Mouse (Mus musculus) embryonic fibroblast, embryonic 13.5 days (primary cell): ENCODE measurements at regions not wholly inside any gene's neighbourhood (a gene's known extent, or its start where the extent isn't known, plus 50 kb on each side); places are given as distances from the start of the nearest gene placed in this dataset.
"Not testable (repeated sequence)": the region's sequence is repeated elsewhere in the genome, so short reads cannot be mapped to it uniquely, and the experiment has no call there.

Experiments
- H3K27ac ChIP-seq: 2 replicates; pipeline ENCODE4 v1.5.1; 2012; ENCODE audit warnings: low read length, control low read depth, inconsistent platforms; ENCODE audit not compliant: insufficient read depth
- H3K4me1 ChIP-seq: 2 replicates; pipeline ENCODE4 v1.6.1; 2011; ENCODE audit warnings: low read length; ENCODE audit not compliant: control insufficient read depth, insufficient read depth
- H3K4me3 ChIP-seq: 2 replicates; pipeline ENCODE4 v1.5.1; 2011; ENCODE audit warnings: mild to moderate bottlenecking, control low read depth, low read length; ENCODE audit not compliant: insufficient read depth
- CTCF ChIP-seq: IDR thresholded peaks from 2 replicates; pipeline ENCODE4 v1.5.1; 2011; ENCODE audit warnings: mild to moderate bottlenecking, control low read depth, low read length, moderate library complexity, borderline replicate concordance; ENCODE audit not compliant: insufficient read depth
- POLR2A ChIP-seq: IDR thresholded peaks from 2 replicates; pipeline ENCODE4 v1.6.1; 2011; ENCODE audit warnings: low read depth, mild to moderate bottlenecking, control low read depth, low read length, moderate library complexity

DNA sequence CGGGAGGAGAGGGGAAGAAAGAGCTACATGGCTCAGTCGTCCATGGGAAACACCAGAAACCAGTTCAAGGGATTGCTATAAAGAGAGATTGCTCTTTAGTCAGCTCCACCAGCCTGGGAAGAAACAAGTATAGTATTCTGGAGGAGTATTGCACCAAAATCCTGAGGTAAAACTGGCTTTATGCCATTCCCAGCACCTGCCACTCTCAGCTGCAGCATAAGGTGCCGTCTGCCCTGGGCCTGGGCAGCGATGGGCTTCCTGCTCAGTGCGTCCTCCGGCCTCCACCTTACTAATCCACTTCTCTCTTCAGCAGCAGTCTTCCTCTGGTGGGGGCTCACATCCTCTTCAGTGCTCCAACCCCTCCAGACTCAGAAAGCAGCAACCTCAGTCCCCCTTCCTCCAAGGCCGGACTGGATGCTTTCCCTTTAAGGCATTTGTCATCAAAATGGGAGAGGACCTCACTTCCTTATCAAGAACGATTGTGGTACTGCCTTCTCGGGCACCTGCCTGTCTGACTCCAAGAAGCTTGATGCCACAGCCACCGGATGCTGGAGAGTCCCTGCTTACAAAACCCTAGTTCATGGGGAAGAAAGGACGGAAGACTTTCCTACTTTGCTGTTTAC lies 248.4 kb downstream of the Gxylt1 start:
- H3K27ac ChIP-seq: no peak overlapping the region

DNA sequence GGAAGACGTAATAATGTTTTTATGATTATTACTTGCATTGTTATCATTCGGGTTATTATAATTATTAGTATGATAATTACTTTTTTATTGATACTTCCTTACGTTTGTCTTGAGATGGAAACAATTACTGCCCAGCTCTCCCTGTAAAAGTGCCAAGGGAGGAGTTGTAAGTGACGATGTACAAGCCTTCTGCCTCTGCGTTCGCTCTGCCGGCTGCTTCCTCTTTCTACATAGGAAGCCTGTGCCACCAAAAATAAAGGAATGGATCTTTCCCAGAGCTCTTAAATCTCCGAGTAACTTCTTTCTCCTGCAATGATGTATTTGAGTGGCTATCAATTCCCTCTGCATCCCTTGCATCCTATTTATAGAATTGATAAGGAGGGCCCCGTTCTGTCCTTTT lies 249.2 kb downstream of the Gxylt1 start:
- H3K27ac ChIP-seq: no peak overlapping the region
- no peak overlapping the region for H3K4me3 ChIP-seq
- no peak for TF ChIP-seq POLR2A
- no peak for TF ChIP-seq CTCF
- no peaks in the 10 kb centered on the region for H3K4me1 ChIP-seq

More for the DNA sequence above, 248.4 kb downstream of the Gxylt1 start:
- no peak for TF ChIP-seq POLR2A
- TF ChIP-seq CTCF: no peak
- no peaks in the 10 kb centered on the region for H3K4me1 ChIP-seq
- H3K4me3 ChIP-seq: no peak overlapping the region

DNA sequence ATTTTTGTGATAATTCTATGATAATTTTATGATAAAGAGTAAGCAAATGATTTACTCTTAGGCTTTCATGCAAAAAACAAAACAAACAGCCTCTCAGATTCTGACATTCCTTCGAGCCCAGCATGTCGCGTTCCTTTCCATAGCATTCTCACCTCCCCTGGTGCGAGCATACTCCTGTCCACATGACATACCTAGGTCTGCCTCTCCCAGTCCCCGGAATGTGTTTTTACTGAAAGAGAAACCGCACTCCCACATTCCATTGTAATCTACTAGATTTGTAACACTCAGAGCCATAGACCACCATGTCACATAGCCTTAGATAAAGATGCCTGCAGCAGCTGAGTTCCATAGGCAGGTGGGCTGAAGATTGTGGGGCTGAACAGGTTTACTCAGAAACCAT lies 250.8 kb downstream of the Gxylt1 start:
- H3K27ac ChIP-seq: no peak overlapping the region
- TF ChIP-seq CTCF: no peak
- no peak for TF ChIP-seq POLR2A
- no peaks in the 10 kb centered on the region for H3K4me1 ChIP-seq
- no peak overlapping the region for H3K4me3 ChIP-seq

DNA sequence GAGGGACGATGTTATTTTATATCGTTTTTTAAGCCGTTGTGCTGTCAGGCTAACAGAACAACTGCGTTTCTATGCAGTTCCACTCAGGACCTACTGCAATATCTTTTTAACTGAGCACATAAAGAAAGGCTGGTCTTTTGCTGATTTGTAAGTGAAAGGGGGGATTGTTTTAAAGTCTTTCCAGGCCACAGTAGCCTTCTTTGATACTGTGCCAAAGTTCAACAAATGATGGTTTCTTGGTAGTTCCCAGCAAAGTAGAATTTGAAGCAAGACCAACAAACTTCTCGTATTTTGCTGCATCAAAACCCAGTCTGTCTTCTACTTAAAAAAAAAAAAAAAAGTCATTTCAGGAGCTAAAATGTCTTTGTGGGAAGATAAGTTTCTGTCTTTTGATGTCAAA lies 263.8 kb downstream of the Gxylt1 start:
- peaks cover 4% of the 10 kb centered on the region; the same call in 1 of the 2 replicates for H3K4me1 ChIP-seq
- no peak for TF ChIP-seq CTCF
- no peak for TF ChIP-seq POLR2A
- H3K27ac ChIP-seq: no peak overlapping the region
- H3K4me3 ChIP-seq: no peak overlapping the region

DNA sequence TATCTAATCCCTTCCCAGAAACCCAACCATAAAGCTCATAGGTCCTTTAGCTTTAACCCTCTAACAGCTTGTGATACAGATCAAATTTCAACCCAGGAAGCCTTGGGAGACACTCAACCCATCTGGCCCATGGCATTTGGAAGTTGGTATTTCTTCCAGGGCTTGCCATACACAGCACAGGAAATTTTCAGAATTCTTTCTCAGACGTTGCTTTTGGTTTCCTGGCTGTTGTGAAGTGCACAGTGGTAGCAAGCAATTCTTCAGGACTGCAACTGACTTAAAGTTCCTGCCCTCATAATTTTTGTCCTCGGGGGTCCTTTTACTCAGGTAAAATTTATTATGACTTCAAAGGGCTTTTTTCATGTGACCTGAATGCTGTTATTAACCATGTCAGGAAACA lies 264.4 kb downstream of the Gxylt1 start:
- Histone ChIP-seq H3K4me3 (no peak overlapping the region), H3K4me1 (peaks cover 4% of the 10 kb centered on the region; the same call in 1 of the 2 replicates), H3K27ac (no peak overlapping the region)
- TF ChIP-seq POLR2A (no peak), CTCF (no peak)

DNA sequence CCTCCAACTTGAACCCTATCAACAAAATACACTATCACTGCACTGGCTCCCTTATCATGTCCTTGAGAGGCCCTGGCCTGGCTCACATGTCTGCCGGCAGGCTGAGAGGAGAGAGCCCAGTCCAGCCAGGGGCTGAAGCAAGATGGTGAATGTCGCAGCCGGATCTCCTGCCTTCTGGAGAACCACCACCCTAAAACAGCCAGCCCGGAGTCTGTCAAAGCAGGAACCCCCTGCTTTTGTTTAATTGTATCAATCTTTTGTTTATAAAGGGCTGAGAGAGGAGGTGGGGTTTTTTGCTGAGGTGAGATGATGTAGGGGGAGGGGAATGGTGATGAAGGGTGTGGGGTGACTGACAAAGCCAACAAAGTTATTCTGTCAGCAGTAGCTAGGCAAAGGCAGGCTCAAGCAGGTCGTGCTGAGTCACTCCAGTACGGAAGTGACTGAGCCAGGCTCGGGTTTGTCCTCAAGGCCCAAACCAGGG lies 269.2 kb downstream of the Gxylt1 start:
- H3K27ac ChIP-seq: no peak overlapping the region
- TF ChIP-seq POLR2A (no peak), CTCF (no peak)
- peaks cover 4% of the 10 kb centered on the region; the same call in 1 of the 2 replicates for H3K4me1 ChIP-seq
- no peak overlapping the region for H3K4me3 ChIP-seq

DNA sequence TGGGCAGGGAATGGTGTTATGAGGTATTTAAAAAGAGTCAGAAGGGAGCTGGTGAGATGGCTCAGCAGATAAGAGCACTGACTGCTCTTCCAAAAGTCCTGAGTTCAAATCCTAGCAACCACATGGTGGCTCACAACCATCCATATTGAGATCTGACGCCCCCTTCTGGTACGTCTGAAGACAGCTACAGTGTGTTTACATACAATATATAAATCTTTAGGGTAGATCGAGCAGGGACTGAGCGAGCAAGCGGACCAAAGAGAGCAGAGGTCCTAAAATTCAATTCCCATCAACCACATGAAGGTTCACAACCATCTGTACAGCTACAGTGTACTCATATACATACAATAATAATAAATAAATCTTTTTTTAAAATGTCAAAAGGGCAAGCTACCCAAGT lies 269.8 kb downstream of the Gxylt1 start:
- not testable (repeated sequence) for H3K27ac ChIP-seq, H3K4me3 ChIP-seq, H3K4me1 ChIP-seq

DNA sequence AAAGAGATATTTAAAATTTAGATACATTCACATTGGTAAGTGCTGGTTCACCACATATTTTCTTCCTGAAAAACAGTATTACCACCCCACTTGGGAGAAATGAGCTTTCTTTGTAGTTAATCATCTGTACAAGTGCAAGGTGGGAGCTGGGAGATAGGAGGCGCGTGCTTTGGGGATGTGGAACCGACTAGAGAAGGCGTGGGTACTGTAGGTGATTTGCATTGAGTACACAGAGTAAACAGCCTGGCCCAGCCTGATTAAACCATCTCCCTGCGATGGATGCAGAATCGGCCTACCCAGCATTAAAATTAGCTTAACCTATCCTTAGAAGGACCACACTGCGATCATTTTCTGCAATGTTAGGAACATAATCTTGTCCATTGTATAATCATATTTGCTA lies 270.4 kb downstream of the Gxylt1 start:
- TF ChIP-seq CTCF: no peak
- no peak for TF ChIP-seq POLR2A
- Histone ChIP-seq H3K4me3 (no peak overlapping the region), H3K4me1 (no peaks in the 10 kb centered on the region), H3K27ac (no peak overlapping the region)

DNA sequence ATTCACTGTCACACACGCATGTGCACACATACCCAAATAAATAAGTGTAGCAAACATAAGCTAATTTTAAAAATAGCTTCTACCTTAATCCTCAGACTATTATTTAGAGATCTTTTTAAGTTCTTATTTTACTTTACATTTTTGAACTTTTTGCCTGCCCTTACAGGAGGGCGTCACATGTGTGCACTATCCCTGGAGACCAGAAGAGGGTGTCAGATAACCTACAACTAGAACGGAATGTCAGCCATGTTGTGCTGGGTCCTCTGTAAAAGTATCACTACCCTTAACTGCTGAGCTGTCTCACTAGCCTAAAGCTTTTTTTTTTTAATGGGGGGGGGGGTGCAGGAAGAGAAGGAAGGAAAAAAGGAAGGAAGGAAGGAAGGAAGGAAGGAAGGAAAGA lies 271.7 kb downstream of the Gxylt1 start:
- TF ChIP-seq POLR2A: no peak
- no peak for TF ChIP-seq CTCF
- Histone ChIP-seq H3K27ac (no peak overlapping the region), H3K4me3 (no peak overlapping the region), H3K4me1 (no peaks in the 10 kb centered on the region)

DNA sequence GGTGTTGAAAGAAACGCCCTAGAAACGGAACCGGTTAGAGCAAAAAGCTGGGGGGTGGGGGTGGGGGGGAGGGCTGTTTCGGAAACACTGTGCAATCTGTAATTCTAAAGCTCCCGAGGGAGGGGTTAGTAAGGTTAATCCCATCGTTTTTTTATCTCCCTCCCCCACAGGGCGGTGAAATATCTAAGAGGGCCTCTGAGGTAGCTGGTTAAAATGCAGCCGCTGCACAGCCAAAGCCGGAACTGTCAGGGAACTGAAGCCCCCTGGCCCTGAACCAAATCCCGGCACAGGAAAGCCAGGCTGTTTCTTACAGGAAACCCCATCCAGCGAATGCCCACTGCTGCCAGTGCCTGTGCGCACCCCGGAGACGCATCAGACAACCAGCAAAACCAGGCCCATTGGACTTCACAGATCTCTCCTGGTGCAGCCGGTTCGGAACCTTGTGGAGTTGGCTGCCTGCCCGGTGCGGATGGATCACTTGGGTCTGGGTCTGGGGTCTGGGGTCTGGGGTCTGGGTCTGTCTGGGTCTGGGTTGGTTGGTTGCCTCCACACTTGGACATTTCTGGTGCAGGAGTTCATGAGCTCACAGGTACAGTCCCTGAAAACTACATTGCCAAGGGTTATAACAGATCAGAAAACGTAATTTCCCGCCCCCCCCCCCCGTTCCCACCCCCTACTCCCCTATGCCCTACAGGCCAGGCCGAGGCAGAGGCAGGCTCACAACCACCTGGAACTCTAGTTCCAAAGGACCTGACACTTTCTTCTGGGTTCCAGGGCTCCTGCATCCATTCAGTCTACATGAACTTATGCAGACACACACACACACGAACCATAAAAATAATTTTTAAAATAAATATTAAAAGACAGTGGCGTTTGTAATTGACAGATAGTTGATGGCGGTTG lies 272.7 kb downstream of the Gxylt1 start:
- Histone ChIP-seq H3K4me1 (no peaks in the 10 kb centered on the region), H3K4me3 (no peak overlapping the region), H3K27ac (no peak overlapping the region)
- no peak for TF ChIP-seq POLR2A
- TF ChIP-seq CTCF: no peak
